Mouse (Mus musculus) splenic B cell, adult 2 months (primary cell): Measurements from ENCODE around the gene Adra2c.

ENCODE experiments used
- DNase-seq: peaks from one replicate; pipeline ENCODE4 v3.0.0-alpha.2; 2011; ENCODE audit warnings: low read depth, low spot score
- H3K27me3 ChIP-seq: 2 replicates; pipeline ENCODE4 v1.6.1; 2012; ENCODE audit warnings: mild to moderate bottlenecking, low read length, moderate library complexity, mixed read lengths; ENCODE audit not compliant: control insufficient read depth, poor library complexity, insufficient read depth, severe bottlenecking
- H3K36me3 ChIP-seq: 2 replicates; pipeline ENCODE4 v1.6.1; 2012; ENCODE audit warnings: mild to moderate bottlenecking, low read length, moderate library complexity, mixed read lengths; ENCODE audit not compliant: control insufficient read depth, poor library complexity, insufficient read depth, severe bottlenecking

Adra2c gene

DNA sequence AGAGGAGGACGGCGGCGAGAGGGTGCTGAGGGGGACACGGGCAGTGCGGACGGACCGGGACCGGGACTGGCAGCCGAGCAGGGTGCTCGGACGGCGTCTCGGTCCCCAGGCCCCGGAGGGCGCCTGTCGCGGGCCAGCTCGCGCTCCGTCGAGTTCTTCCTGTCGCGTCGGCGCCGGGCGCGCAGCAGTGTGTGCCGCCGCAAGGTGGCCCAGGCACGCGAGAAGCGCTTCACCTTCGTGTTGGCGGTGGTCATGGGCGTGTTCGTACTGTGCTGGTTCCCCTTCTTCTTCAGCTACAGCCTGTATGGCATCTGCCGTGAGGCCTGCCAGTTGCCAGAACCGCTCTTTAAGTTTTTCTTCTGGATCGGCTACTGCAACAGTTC lies 2.7 kb downstream of the Adra2c start:
- Histone ChIP-seq H3K27me3 (no peaks in the 10 kb centered on the region; the same call in 1 of the 2 replicates), H3K36me3 (no peaks in the 10 kb centered on the region)
- no peak for DNase-seq

- no peaks in the 10 kb centered on the region for H3K27me3 ChIP-seq
- no peak for DNase-seq
- no peaks in the 10 kb centered on the region for H3K36me3 ChIP-seq
Measured at GRCm38 (mm10) chr5:35285281-35285680, 7.2 kb downstream of the Adra2c start.

DNA sequence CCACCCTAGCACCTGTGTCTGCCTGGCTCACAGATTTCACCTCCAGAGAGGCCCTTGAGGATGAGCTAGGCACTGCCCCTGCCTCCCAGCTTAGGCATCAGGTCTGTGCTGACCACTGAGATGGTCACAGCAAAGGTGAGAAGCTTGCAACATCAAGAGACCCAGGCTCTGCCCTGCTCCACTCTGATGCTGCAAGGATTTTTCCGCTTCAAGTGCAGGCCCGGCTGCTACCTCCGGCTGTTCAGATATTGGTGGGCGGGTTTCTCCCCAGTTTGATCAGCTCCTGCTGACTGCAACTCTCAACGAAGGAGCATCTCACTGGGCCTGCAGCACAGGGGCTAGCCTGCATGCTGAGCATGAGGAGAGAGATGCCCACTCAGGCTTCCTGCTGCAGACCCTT lies 8.1 kb downstream of the Adra2c start:
- DNase-seq, result no peak
- H3K36me3 ChIP-seq, result no peaks in the 10 kb centered on the region
- H3K27me3 ChIP-seq, result no peaks in the 10 kb centered on the region

- DNase-seq, result peak; percentile 21
- no peaks in the 10 kb centered on the region for H3K36me3 ChIP-seq
- H3K27me3 ChIP-seq, result no peaks in the 10 kb centered on the region
Measured at GRCm38 (mm10) chr5:35299621-35300020, 21.5 kb downstream of the Adra2c start.

DNA sequence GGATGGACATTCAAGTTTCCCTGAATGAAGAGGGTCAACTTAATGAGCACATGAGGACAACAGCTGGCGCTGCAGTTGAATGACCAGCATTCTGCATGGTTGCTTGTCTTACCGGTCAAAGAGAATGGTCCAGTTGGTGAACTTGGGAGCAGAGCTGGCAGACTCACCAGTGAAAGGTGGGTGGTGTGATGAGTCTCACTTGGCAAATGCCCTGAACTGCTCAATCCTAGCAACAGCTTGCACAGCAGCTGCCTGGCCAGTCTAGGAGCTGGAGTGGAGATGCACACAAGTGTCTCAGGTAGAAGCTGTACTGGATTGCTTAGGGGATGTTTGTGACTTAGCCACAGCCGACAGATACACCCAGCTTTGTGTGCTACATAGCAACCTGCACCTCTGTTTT lies 26.1 kb downstream of the Adra2c start:
- no peaks in the 10 kb centered on the region for H3K36me3 ChIP-seq
- DNase-seq, result no peak
- H3K27me3 ChIP-seq, result no peaks in the 10 kb centered on the region

- no peak for DNase-seq
- H3K27me3 ChIP-seq, result no peaks in the 10 kb centered on the region
- H3K36me3 ChIP-seq, result no peaks in the 10 kb centered on the region
Measured at GRCm38 (mm10) chr5:35305332-35305731, 27.2 kb downstream of the Adra2c start.

- no peak for DNase-seq
- no peaks in the 10 kb centered on the region for H3K27me3 ChIP-seq
- H3K36me3 ChIP-seq, result no peaks in the 10 kb centered on the region
Measured at GRCm38 (mm10) chr5:35306692-35307091, 28.6 kb downstream of the Adra2c start.

DNA sequence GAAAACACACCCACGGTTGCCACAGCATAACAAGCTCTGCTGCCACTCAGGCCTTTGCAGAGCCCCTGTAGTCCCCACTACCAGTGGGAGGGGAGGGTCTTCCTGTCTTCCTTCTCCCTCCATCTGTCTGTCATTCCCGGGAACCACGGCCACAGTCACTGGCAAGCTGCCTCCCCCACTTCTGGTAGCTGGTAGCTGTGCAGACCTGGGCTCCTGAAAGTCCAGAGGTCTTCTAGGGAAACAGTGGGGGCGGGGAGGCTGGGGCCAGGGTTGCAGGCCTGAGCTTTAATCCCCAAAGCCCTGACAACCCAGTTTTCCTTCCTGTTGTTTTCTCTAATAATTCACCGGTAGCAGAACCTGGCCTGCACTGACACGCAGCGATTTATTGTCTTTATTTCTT lies 31.7 kb downstream of the Adra2c start:
- no peaks in the 10 kb centered on the region for H3K36me3 ChIP-seq
- DNase-seq, result no peak
- no peaks in the 10 kb centered on the region for H3K27me3 ChIP-seq

GRCm38 (mm10) chr5:35311738-35312250 lies 33.7 kb downstream of the Adra2c start:
- no peaks in the 10 kb centered on the region for H3K36me3 ChIP-seq
- no peak for DNase-seq
- H3K27me3 ChIP-seq, result no peaks in the 10 kb centered on the region

GRCm38 (mm10) chr5:35313231-35313821 lies 35.2 kb downstream of the Adra2c start:
- H3K27me3 ChIP-seq, result no peaks in the 10 kb centered on the region
- no peaks in the 10 kb centered on the region for H3K36me3 ChIP-seq
- peak; percentile 30 for DNase-seq

GRCm38 (mm10) chr5:35313826-35314586 lies 35.9 kb downstream of the Adra2c start:
- peak; percentile 21 for DNase-seq
- Histone ChIP-seq H3K27me3 (no peaks in the 10 kb centered on the region), H3K36me3 (no peaks in the 10 kb centered on the region)

GRCm38 (mm10) chr5:35314629-35315028 lies 36.5 kb downstream of the Adra2c start:
- no peak for DNase-seq
- Histone ChIP-seq H3K27me3 (no peaks in the 10 kb centered on the region), H3K36me3 (no peaks in the 10 kb centered on the region)

GRCm38 (mm10) chr5:35315204-35315603 lies 37.1 kb downstream of the Adra2c start:
- DNase-seq, result peak; percentile 36
- H3K36me3 ChIP-seq, result no peaks in the 10 kb centered on the region

GRCm38 (mm10) chr5:35320650-35321049 lies 42.5 kb downstream of the Adra2c start:
- no peaks in the 10 kb centered on the region for H3K27me3 ChIP-seq
- DNase-seq, result no peak
- H3K36me3 ChIP-seq, result no peaks in the 10 kb centered on the region

More at GRCm38 (mm10) chr5:35315204-35315603, 37.1 kb downstream of the Adra2c start:
- H3K27me3 ChIP-seq, result no peaks in the 10 kb centered on the region

DNA sequence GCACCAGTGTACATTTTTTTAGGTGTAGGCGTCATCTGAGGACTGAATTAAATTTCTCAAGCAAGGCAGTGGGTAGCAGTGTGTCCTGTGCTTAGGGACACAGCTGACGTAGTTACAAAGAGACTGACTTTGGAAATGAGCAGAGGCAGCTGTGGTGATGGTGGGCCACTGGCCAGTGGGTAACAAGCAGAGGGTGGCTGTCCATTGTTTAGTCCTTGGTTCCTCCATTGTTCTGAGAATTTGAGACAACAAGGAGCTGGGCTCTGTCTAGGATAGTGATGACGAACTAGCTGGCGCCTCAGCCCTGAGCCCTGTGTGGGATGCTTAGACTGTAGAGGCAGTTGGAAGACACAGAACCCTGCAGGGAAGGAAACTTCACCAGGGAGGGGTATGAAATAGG lies 52.7 kb downstream of the Adra2c start:
- DNase-seq, result no peak
- no peaks in the 10 kb centered on the region for H3K27me3 ChIP-seq
- H3K36me3 ChIP-seq, result no peaks in the 10 kb centered on the region
